ENCODE assay signal across 16 mouse cellular contexts in genomic region chr4:132121674-132122073, GRCm38 (mm10). TPM values are rescaled to one million over a fixed set of nuclear protein-coding genes. Genes with fewer than 3 reads are reported as not detected.
A peak's percentile ranks its signal among the peaks of the same experiment; 100 is the strongest.
DNase-seq lines count a peak whose midpoint lies in the region; ATAC-seq and TF ChIP-seq lines count a peak whose summit lies in the region.
"Had no signal": no experiment of that assay in that cellular context is flagged by ENCODE, and none has a peak within 500 bp of the region (broad histone marks: within the 10 kb centered on the region; RNA-seq: fewer than 3 reads in every experiment).

No protein-coding gene starts in this region.

- H3K27ac ChIP-seq in layer of hippocampus, adult 2 months, result no peak overlapping the region
- H3K27ac ChIP-seq in bone marrow, adult 2 months (ENCODE audit: control insufficient read depth, insufficient read depth, low read depth, low read length, poor library complexity), result no peak overlapping the region
- H3K27ac ChIP-seq: hindbrain, embryonic 12.5 days; liver, embryonic 13.5 days had no signal

- TF ChIP-seq POLR2A in bone marrow, adult 2 months (IDR thresholded peaks at IDR 0.05; ENCODE audit: borderline replicate concordance, control insufficient read depth, low read depth, low read length), result no peak

- WGBS in bone marrow, adult 2 months, result 63% methylated on average over 5 of the region's 5 CpGs

- no peak for DNase-seq in layer of hippocampus, adult 2 months (ENCODE audit: low spot score in 2 of 2)
- DNase-seq in layer of hippocampus, postnatal 14 days (ENCODE audit: low spot score in 2 of 2), result no peak
- DNase-seq in thymus, postnatal 4 days, result peak; percentile 45
- no peak for DNase-seq in thymus, postnatal 10 days (ENCODE audit: low spot score in 2 of 2)
- no peak for DNase-seq in spleen, postnatal 4 days (ENCODE audit: low spot score in 2 of 2)
- DNase-seq: adrenal gland, postnatal 14 days; cerebellum, adult 11-12 months; kidney, postnatal 14 days; liver, embryonic 13.5 days had no signal

- TF ChIP-seq CTCF in layer of hippocampus, adult 2 months (conservative IDR thresholded peaks at IDR 0.05), result peak; percentile 55
- peak; percentile 48; the same call in 1 of the 2 replicates for TF ChIP-seq CTCF in bone marrow, adult 2 months (IDR thresholded peaks at IDR 0.05; ENCODE audit: control insufficient read depth, insufficient read depth, low read length)

- no peak for ATAC-seq in monocyte, adult 5-6 weeks (replicated peaks; ENCODE audit: insufficient number of reproducible peaks, low FRiP score, low TSS enrichment, poor library complexity, severe bottlenecking)

- no peaks in the 10 kb centered on the region for H3K4me1 ChIP-seq in bone marrow, adult 2 months (ENCODE audit: control insufficient read depth, insufficient read depth, low read length)
- H3K4me1 ChIP-seq: hindbrain, embryonic 12.5 days; liver, embryonic 13.5 days had no signal

- H3K4me3 ChIP-seq in layer of hippocampus, adult 2 months, result no peak overlapping the region
- no peak overlapping the region for H3K4me3 ChIP-seq in bone marrow, adult 2 months (replicated peaks; ENCODE audit: control insufficient read depth, low read depth, low read length)
- H3K4me3 ChIP-seq: heart, embryonic 12.5 days; hindbrain, embryonic 12.5 days; liver, embryonic 13.5 days had no signal

RNA-seq across cellular contexts. Expression of gene Oprd1, which starts 22.6 kb away (rescaled TPM):
- 10 to 100 TPM in 1 of 2 experiments, 1 to 10 TPM in 1; 9.2 to 10.4 TPM for total RNA-seq in layer of hippocampus, adult 2 months (2021)
- total RNA-seq in layer of hippocampus, postnatal 14 days (2021), result 1 to 10 TPM; 7.5 to 8.5 TPM
- polyA plus RNA-seq in bone marrow, adult 2 months (2011; ENCODE audit: insufficient read depth, insufficient read length, low replicate concordance, missing spikeins), result not detected in 2 replicates
- not detected in 3 replicates for total RNA-seq in monocyte, adult 5-6 weeks (2017)
- total RNA-seq: megakaryocyte-erythroid progenitor cell, adult 5-6 weeks had no signal
- polyA plus RNA-seq: forebrain, embryonic 11.5 days had no signal

RNA-seq across cellular contexts. Expression of gene Epb41, which starts 46.6 kb away (rescaled TPM):
- 10 to 100 TPM; 21.5 to 23.2 TPM for total RNA-seq in layer of hippocampus, adult 2 months (2021)
- 10 to 100 TPM; 28.3 to 31.3 TPM for total RNA-seq in layer of hippocampus, postnatal 14 days (2021)
- 298 and 306 TPM in 2 replicates for polyA plus RNA-seq in bone marrow, adult 2 months (2011; ENCODE audit: insufficient read depth, insufficient read length, low replicate concordance, missing spikeins)
- 92.6 to 112 TPM (median 98.1 TPM) in 3 replicates for total RNA-seq in monocyte, adult 5-6 weeks (2017)

RNA-seq across cellular contexts. Expression of gene Gm10300, which starts 47.2 kb away (rescaled TPM):
- not detected for total RNA-seq in layer of hippocampus, adult 2 months (2021)
- total RNA-seq in layer of hippocampus, postnatal 14 days (2021), result not detected
- 0.65 and 0.70 TPM in 2 replicates for polyA plus RNA-seq in bone marrow, adult 2 months (2011; ENCODE audit: insufficient read depth, insufficient read length, low replicate concordance, missing spikeins)
- 0.19 to 2.2 TPM (median 0.85 TPM) in 3 replicates for total RNA-seq in monocyte, adult 5-6 weeks (2017)
- polyA plus RNA-seq: embryonic facial prominence, embryonic 11.5 days; forebrain, embryonic 11.5 days had no signal
